Mouse (Mus musculus) embryonic facial prominence, embryonic 14.5 days (tissue): ENCODE data around the gene Tnfrsf4. TPM values are rescaled to one million over a fixed set of nuclear protein-coding genes. Genes with fewer than 3 reads are reported as not detected.
A peak's percentile ranks its signal among the peaks of the same experiment; 100 is the strongest.

ENCODE experiments used
- ATAC-seq: fragments of 200-750 bp; cut with Nextera tagmentation; 2 replicates; pipeline ENCODE4 v1.8.0; 2017; ENCODE audit warnings: low read depth, moderate number of reproducible peaks, moderate TSS enrichment
- DNase-seq: peaks from one replicate; pipeline ENCODE4 v3.0.0-alpha.2; 2015; ENCODE audit warnings: low spot score
- H3K27ac ChIP-seq: fragments of 300-500 bp; sonication (generic); replicated peaks from 2 replicates; pipeline ENCODE4 v1.5.1; 2014; ENCODE audit warnings: low read depth, mild to moderate bottlenecking, low read length, moderate library complexity
- H3K27me3 ChIP-seq: fragments of 300-500 bp; sonication (generic); replicated peaks from 2 replicates; pipeline ENCODE4 v1.6.1; 2014; ENCODE audit warnings: low read length; ENCODE audit not compliant: control insufficient read depth, insufficient read depth
- H3K36me3 ChIP-seq: fragments of 300-500 bp; sonication (generic); 2 replicates; pipeline ENCODE4 v1.6.1; 2014; ENCODE audit warnings: low read length, mixed read lengths; ENCODE audit not compliant: control insufficient read depth, insufficient read depth
- H3K4me1 ChIP-seq: fragments of 300-500 bp; sonication (generic); 2 replicates; pipeline ENCODE4 v1.6.1; 2014; ENCODE audit warnings: antibody characterized with exemption, low read length; ENCODE audit not compliant: control insufficient read depth, insufficient read depth
- H3K4me2 ChIP-seq: fragments of 300-500 bp; sonication (generic); 2 replicates; pipeline ENCODE4 v1.6.1; 2014; ENCODE audit warnings: low read depth, mild to moderate bottlenecking, low read length, moderate library complexity, mixed read lengths
- H3K4me3 ChIP-seq: fragments of 300-500 bp; sonication (generic); 2 replicates; pipeline ENCODE4 v1.5.1; 2014; ENCODE audit warnings: low read depth, mild to moderate bottlenecking, low read length
- H3K9ac ChIP-seq: fragments of 300-500 bp; sonication (generic); 2 replicates; pipeline ENCODE4 v1.6.1; 2014; ENCODE audit warnings: low read depth, mild to moderate bottlenecking, low read length, moderate library complexity, mixed read lengths
- H3K9me3 ChIP-seq: fragments of 300-500 bp; sonication (generic); 2 replicates; pipeline ENCODE4 v1.6.1; 2016; ENCODE audit warnings: low read length; ENCODE audit not compliant: control insufficient read depth
- WGBS: fragments of 180-500 bp; shearing (Covaris S2); extraction: QIAGEN DNeasy Blood & Tissue Kit; methylation state at CpG from one replicate; pipeline ENCODE4 v1.1.7; 2014; 5-methylcytosine and 5-hydroxymethylcytosine counted together
- polyA plus RNA-seq: library from polyadenylated mRNA; unstranded; fragments of >200 nt; fragmentation: Nextera tagmentation; extraction: Ambion mirVana; gene quantifications from 2 replicates; pipeline ENCODE4 v1.2.1, GENCODE M21; 2014

The Tnfrsf4 gene
- polyA plus RNA-seq, 1 experiment from 2014 or later, result 0.42 TPM

GRCm38 (mm10) chr4:156019771-156020170 is 6.1 kb downstream of the Tnfrsf4 start:
- Histone ChIP-seq H3K27ac (no peak overlapping the region), H3K4me1 (no peaks in the 10 kb centered on the region), H3K9me3 (no peaks in the 10 kb centered on the region), H3K36me3 (peaks cover 16% of the 10 kb centered on the region; the same call in 1 of the 2 replicates), H3K4me3 (no peak overlapping the region), H3K27me3 (no peaks in the 10 kb centered on the region), H3K4me2 (no peak overlapping the region), H3K9ac (no peak overlapping the region)
- DNase-seq (no peak), ATAC-seq (no peak)
- 86% methylated on average over 12 of the region's 12 CpGs for WGBS

GRCm38 (mm10) chr4:156021381-156021780 is 7.7 kb downstream of the Tnfrsf4 start:
- Histone ChIP-seq H3K4me2 (no peak overlapping the region), H3K36me3 (peaks cover 6% of the 10 kb centered on the region; the same call in 1 of the 2 replicates), H3K27ac (no peak overlapping the region), H3K4me1 (no peaks in the 10 kb centered on the region), H3K9ac (no peak overlapping the region), H3K4me3 (no peak overlapping the region), H3K27me3 (no peaks in the 10 kb centered on the region), H3K9me3 (no peaks in the 10 kb centered on the region)
- DNase-seq (no peak), ATAC-seq (no peak)
- 82% methylated on average over 3 of the region's 3 CpGs for WGBS

DNA sequence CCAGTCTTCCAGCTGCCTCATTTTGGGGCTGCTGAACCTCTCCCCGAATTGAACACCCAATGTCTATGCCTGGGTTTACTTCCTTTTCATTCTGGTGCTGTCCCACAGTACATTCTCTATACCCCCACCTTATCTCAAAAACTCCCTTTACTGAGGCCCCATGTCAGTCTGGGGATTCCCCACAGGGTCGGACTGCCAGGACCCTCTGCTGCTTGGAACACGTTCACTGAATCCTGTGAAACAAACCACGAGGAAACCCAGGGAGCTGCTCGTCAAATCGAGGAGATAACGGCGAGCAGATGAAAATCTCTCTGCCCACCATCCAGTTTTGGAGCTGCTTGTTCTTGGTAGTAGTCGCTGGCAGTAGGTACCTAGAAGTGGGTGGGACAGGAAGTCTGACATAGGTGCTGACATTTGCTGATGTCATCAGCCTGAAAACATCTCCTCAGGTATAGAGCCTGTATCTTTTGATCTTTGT is 8.3 kb downstream of the Tnfrsf4 start:
- WGBS, result 68% methylated on average over 9 of the region's 9 CpGs
- Histone ChIP-seq H3K4me2 (no peak overlapping the region), H3K27me3 (no peaks in the 10 kb centered on the region), H3K27ac (no peak overlapping the region), H3K9me3 (no peaks in the 10 kb centered on the region), H3K9ac (no peak overlapping the region), H3K36me3 (0 out of 2 replicates have a peak, but pooled peaks cover 6% of the 10 kb centered on the region), H3K4me1 (no peaks in the 10 kb centered on the region), H3K4me3 (no peak overlapping the region)
- ATAC-seq (no peak), DNase-seq (no peak)

- no peak overlapping the region for H3K4me3 ChIP-seq
- no peak for ATAC-seq
- H3K9me3 ChIP-seq, result no peaks in the 10 kb centered on the region
- H3K27ac ChIP-seq, result no peak overlapping the region
- H3K4me1 ChIP-seq, result no peaks in the 10 kb centered on the region
- no peaks in the 10 kb centered on the region for H3K27me3 ChIP-seq
- no peak overlapping the region for H3K9ac ChIP-seq
- H3K4me2 ChIP-seq, result no peak overlapping the region
- peaks cover 19% of the 10 kb centered on the region; the same call in 1 of the 2 replicates for H3K36me3 ChIP-seq
- no peak for DNase-seq
- WGBS, result 84% methylated on average over 9 of the region's 9 CpGs
Observed at GRCm38 (mm10) chr4:156023520-156023919, 9.9 kb downstream of the Tnfrsf4 start.

GRCm38 (mm10) chr4:156024184-156024583 is 10.5 kb downstream of the Tnfrsf4 start:
- no peak overlapping the region for H3K27ac ChIP-seq
- H3K4me3 ChIP-seq, result no peak overlapping the region
- no peak for ATAC-seq
- 87% methylated on average over 7 of the region's 7 CpGs for WGBS
- no peaks in the 10 kb centered on the region for H3K27me3 ChIP-seq
- no peaks in the 10 kb centered on the region for H3K4me1 ChIP-seq
- peaks cover 24% of the 10 kb centered on the region; the same call in 1 of the 2 replicates for H3K36me3 ChIP-seq
- no peak overlapping the region for H3K9ac ChIP-seq
- H3K4me2 ChIP-seq, result no peak overlapping the region
- DNase-seq, result no peak
- H3K9me3 ChIP-seq, result no peaks in the 10 kb centered on the region

DNA sequence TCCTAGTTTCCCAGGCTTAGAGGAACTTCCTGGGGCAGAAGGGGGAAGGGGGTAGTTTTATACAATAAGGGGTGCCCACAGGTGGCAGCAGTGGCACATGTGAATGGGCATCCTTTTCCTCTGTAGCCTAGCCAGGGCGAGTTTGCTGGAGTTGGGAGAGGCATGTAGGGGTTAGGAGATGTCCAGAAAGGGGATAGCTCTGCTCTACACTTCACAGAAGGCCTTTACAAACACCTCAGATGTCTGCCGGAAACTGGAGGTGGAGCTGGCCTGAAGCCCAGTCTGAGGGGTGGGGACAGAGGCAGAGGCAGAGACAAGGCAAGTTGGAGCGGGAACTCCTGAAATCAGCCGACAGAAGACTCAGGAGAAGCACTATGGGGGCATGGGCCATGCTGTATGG is 12.4 kb downstream of the Tnfrsf4 start, which contains the start of gene Tnfrsf18:
Gene Tnfrsf18 (plus strand): TSS at position 152 of the 400 bp plus-strand sequence.
- DNase-seq, result peak; percentile 54
- Histone ChIP-seq H3K4me2 (no peak within 1 kb of the TSS), H3K9me3 (no peaks in the 10 kb centered on the region), H3K4me3 (no peak within 1 kb of the TSS), H3K36me3 (peaks cover 18% of the 10 kb centered on the region; the same call in 1 of the 2 replicates), H3K4me1 (peaks cover 10% of the 10 kb centered on the region; the same call in 1 of the 2 replicates), H3K27me3 (no peaks in the 10 kb centered on the region), H3K9ac (no peak within 1 kb of the TSS), H3K27ac (no peak within 1 kb of the TSS)
- peak; percentile 38; the same call in 1 of the 2 replicates for ATAC-seq
- WGBS, result 43% methylated on average over 4 of the region's 4 CpGs

DNA sequence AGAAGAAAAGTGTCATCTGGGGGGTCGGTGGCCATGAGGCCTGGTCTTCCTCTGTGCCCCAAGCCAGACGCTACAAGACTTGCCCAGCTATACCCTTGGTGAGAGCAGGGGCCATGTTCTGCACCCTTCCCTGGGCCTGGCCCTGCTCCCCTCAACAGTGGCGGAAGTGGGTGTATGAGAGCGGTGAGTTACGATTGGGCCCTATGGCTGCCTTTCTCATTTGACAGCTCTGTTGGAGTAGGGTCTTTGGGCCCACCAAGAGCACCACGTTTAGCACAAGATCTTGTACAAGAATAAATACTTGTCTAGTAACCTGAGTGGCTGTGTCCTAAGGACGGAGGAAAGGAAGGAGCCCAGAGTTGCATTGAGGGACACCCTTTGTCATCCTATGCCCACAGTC is 14.9 kb downstream of the Tnfrsf4 start:
- ATAC-seq, result no peak
- WGBS, result 97% methylated on average over 7 of the region's 7 CpGs
- Histone ChIP-seq H3K4me1 (peaks cover 17% of the 10 kb centered on the region), H3K9ac (no peak overlapping the region), H3K4me2 (no peak overlapping the region), H3K36me3 (peaks cover 18% of the 10 kb centered on the region; the same call in 1 of the 2 replicates), H3K27ac (no peak overlapping the region), H3K4me3 (no peak overlapping the region), H3K27me3 (no peaks in the 10 kb centered on the region), H3K9me3 (no peaks in the 10 kb centered on the region)
- DNase-seq, result no peak

DNA sequence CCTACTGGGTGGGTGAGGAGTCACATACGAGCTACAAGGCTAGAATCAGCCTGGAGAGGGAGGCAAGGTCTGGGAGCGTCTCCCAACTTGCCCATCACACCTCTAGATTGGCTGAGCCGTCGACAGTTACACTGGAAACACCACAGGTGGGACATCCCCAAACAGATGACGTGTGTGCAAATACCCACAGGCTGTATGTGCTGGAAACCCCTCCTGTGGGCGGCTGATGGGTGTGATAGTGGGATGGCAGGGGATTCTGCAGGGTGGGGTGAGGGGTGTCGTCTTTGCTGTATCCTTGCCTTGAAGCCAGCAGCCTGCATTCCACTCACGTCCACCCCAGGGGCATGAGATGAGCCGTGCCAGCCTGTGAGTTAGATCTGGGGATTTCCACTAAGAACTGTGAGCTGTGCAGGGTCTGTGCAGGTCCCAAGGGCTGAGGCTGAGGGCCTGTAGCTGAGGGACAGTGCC is 17.0 kb downstream of the Tnfrsf4 start:
- ATAC-seq, result 0 out of 2 replicates have a peak, but pooled peaks have one; percentile 2
- 52% methylated on average over 9 of the region's 9 CpGs for WGBS

DNA sequence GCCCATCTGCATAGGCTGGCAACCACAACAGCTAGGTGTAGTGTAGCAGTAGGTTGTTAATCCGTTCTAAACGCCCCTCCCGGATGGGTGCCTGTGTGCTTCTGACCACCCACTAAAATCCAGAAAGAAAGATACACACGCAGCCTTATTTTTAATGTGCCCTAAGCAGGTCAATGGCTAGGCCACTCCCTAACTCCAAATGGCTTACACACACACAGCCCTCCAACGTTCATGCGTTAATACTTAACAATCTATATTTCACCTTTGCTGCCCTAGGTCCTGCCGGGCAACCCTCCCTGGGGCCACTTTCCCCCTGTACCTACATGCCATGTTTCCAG is 17.6 kb downstream of the Tnfrsf4 start:
- H3K4me2 ChIP-seq, result peak overlapping the region; percentile 68
- no peak for DNase-seq
- peaks cover 17% of the 10 kb centered on the region for H3K4me1 ChIP-seq
- peak overlapping the region; percentile 74 for H3K9ac ChIP-seq
- peak overlapping the region; percentile 55 for H3K4me3 ChIP-seq
- peak overlapping the region; percentile 93 for H3K27ac ChIP-seq
- no peaks in the 10 kb centered on the region for H3K9me3 ChIP-seq
- peaks cover 21% of the 10 kb centered on the region for H3K27me3 ChIP-seq
- peaks cover 18% of the 10 kb centered on the region; the same call in 1 of the 2 replicates for H3K36me3 ChIP-seq
- WGBS, result 9% methylated on average over 7 of the region's 7 CpGs
- peak; percentile 12 for ATAC-seq

More for the DNA sequence above, 17.0 kb downstream of the Tnfrsf4 start:
- Histone ChIP-seq H3K4me1 (peaks cover 17% of the 10 kb centered on the region), H3K9me3 (no peaks in the 10 kb centered on the region), H3K27me3 (peaks cover 16% of the 10 kb centered on the region), H3K36me3 (peaks cover 18% of the 10 kb centered on the region; the same call in 1 of the 2 replicates), H3K4me2 (peak overlapping the region; percentile 68), H3K9ac (peak overlapping the region; percentile 74), H3K4me3 (peak overlapping the region; percentile 55), H3K27ac (peak overlapping the region; percentile 93)
- DNase-seq, result peak; percentile 38
